Mouse (Mus musculus) right cerebral cortex, adult 18-20 months (tissue): ENCODE data around the gene Cd300a.

Source experiments
- DNase-seq: peaks from one replicate; pipeline ENCODE4 v3.0.0; 2022; ENCODE audit warnings: mixed read lengths

Gene Cd300a

DNA sequence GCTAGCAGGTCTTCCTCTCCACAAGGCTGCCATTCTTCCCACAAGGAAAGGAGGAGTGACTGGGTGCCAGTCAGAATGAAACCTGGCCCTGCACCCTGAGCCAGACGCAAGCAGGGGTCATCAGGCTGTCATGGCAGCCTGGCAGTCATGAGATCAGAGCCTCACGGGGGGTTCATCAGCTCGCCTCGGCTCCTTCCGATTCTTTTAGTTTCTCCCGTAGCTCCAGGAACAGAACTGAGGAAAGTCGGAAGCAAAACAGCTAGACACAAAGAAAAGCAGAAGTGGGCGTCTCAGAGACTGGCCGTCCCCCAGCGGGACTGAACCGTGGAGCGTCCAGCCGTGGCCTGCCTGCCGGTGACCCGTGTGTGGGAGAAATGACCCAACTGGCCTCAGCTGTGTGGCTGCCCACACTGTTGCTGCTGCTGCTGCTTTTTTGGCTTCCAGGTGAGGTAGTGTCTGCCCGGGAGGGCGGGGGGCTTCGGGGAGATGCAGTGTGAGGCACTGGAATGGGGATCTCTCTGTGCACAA lies at the start of gene Cd300a:
Gene Cd300a (plus strand): TSS at position 51 of the 528 bp plus-strand sequence.
- DNase-seq = no peak

DNA sequence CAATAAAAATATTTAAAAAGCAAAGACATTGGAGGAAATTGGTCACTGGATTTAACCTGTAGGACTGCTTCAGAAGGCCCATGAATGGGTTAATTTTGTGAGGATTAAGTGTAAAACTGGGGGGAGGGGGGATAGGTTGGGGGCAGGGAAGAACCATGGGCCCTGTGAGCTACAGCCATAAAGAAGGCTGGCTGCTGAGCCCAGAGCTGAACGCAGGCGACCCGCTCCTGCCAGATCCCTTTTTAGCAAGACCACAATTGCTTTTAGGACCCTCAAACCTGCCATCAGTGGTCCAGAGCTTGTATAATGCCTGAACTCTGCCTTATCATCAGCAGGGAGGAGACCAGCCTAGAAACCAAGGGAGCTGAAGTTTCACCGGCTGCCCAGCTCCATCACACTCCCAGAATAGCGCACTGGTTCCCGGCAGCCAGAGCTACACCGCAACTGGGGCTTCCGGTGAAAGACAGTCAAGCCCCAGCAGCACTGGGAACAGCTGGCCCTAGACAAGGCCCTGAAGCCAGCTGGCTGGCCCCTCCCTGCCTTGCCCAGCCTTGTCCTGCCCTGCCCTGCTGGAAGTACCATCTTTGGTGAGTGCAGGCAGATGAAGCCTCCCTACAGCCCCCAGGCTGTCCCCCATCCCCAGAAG lies 45.9 kb upstream of the Cd300a start:
- DNase-seq = no peak

DNA sequence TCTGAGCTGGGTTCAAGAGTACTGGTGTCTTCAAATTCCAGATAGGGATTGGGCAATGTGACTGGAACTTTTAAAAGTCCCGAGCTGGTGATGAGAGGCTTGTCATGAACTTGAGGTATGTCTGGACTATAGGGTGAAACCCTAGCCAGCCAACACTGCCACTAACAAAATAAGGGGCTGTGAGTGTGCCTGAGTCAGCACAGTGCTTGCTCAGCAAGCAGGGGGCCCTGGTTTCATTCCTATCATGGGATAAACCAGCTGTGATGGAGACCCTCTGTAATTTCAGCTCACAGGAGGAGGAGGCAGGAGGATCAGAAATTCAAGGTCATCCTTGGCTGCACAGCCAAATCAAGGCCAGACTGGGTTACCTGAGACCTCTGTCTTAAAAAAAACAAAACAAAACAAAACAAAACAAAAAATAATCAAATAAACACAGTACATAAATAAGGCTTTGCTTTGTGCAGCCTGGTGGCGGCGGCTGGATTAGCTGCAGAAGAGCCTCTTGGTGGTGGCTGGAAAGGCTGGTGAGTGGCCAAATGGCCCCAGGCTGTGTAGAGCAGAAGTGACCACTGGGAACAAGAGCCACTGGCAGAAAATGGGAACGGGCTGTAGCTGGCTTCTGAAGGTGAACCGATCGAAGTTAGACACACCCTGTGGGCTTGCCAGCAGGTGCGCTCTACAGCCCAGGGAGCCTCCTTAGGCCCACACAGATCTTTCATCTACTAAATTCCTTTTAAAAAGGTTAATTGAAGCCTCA lies 45.2 kb upstream of the Cd300a start:
- no peak for DNase-seq

GRCm38 (mm10) chr11:114846336-114846735 lies 43.5 kb upstream of the Cd300a start:
- no peak for DNase-seq

GRCm38 (mm10) chr11:114847008-114847407 lies 42.8 kb upstream of the Cd300a start:
- no peak for DNase-seq

DNA sequence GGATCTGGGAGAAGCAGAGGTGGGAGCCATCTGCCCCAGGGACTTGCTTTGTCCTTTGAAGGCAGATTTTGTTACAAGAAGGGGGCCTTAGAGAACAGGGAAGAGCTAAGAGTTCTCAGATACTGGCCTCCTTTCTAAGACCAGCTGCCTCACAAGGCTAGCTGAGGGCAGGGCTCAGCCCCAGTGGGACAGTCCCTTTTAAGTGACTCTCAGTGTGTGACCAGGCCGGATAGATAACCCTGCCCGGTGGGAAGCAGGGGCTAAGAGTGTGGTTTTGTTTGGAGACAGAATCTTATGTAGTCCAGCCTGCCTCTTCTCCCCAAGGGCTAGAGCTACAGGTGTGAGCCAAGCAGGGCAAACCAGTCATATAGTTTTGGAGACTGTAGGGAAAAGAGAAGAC lies 40.3 kb upstream of the Cd300a start:
- no peak for DNase-seq

- no peak for DNase-seq
Observed at GRCm38 (mm10) chr11:114850066-114850451, 39.8 kb upstream of the Cd300a start.

- DNase-seq = no peak
Observed at GRCm38 (mm10) chr11:114850452-114851268, 39.2 kb upstream of the Cd300a start, which contains the start of gene Gprc5c. Gene Gprc5c, plus strand, starts transcription at chr11:114851152.

DNA sequence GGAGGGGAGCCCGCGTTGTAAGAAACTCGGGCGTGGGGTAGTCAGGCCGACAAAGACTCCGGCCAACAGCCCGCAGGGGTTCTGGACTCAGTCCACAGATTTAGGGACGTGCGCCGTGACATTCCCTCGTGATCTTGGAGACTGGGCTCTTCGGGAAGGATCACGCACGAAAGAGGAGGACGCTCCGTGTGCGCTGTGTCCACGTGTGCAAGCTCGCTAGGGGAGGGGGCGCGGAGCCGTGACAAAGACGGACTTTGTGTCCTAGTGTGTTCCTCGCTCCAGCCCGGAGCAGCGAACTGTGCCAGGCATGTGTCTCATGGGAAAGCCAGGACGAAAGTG lies 38.6 kb upstream of the Cd300a start:
- no peak for DNase-seq

GRCm38 (mm10) chr11:114851608-114852310 lies 38.1 kb upstream of the Cd300a start:
- DNase-seq = peak; percentile 43

- no peak for DNase-seq
Observed at GRCm38 (mm10) chr11:114852311-114853173, 37.3 kb upstream of the Cd300a start.

DNA sequence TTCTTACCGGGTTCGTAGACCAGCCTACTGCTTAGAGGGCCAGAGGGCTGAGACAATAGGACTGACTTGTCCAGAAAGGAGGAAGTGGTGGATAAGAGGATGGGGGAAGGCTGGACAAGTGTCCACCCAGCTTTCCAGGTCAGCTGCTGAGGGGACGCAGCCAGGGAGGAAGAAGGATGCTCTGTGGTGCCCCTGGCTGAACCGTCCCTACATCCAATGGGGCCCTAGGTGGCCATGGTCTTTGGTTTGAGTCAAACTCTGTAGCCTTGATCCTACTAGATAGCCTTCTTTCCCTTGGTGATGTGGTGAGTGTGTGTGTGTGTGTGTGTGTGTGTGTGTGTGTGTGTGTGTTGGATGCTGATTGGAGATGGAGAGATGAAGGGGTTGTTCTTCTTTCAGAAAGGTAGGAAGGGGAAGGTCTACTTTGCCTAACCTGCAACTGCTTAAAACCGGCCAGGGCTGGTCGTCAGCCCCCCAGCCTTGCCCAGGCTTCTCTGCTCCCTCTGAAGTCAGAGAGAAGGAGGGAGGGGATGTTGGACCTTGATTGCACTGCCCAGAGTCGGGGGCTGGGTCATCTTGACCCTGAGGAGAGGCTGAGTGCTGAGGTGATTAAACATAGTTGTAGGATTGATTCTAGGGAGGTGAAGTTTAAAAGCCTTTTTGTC lies 36.5 kb upstream of the Cd300a start:
- DNase-seq = no peak

DNA sequence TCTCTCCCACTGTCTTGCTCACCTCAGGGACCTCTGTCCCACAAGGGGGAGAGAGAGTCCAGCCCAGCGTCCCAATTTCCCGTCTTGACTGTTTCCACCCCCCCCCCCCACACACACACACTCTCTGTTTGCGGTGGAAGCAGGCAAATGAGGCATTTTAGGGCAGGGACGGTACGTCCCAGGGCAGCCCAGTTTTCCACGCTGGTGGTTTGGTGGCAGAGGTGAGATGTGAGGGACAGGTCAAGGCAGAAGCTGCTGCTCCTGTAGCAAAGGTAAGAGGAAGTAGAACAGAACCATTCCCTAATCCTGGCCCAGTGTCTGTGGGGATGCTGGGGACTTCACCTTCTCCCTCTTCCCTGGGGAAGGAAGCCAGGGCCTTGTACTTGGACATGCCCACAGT lies 35.3 kb upstream of the Cd300a start:
- DNase-seq = no peak

GRCm38 (mm10) chr11:114856125-114856524 lies 33.7 kb upstream of the Cd300a start:
- no peak for DNase-seq

DNA sequence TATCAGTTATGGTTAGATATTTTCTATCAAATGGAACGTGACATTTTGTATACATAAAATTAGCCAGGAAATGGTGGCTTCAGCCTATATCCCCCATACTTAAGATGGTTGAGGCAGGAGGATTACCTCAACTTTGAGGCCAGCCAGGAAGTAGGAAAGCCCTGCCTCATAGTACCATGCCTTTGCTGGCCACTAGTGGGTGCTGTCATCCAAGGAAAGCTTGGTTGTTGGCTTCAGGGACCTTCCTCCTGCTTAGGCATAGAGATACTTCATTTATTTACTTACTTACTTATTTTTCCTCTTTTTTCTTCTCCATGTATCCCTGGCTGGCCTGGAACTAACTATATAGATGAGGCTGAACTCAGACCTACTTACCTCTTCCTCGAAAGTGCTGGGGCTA lies 31.2 kb upstream of the Cd300a start:
- DNase-seq = no peak

GRCm38 (mm10) chr11:114861057-114861456 lies 28.8 kb upstream of the Cd300a start:
- no peak for DNase-seq

DNA sequence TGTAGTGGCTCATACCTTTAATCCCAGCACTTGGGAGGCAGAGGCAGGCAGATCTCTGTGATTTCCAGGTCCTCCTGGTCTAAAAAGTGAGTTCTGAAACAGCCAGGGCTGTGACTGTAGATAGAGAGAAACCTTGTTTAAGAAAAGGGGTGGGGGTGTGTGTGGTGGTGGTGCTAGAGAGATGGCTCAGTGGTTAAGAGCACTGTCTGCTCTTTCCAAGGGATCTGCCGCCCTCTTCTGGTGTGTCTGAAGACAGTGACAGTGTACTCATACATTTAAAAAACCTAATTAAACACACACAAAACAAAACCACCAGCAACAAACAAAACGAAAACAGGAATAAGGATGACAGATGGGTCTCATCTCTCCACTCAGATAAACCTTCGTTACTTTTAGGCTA lies 27.2 kb upstream of the Cd300a start:
- DNase-seq = no peak

DNA sequence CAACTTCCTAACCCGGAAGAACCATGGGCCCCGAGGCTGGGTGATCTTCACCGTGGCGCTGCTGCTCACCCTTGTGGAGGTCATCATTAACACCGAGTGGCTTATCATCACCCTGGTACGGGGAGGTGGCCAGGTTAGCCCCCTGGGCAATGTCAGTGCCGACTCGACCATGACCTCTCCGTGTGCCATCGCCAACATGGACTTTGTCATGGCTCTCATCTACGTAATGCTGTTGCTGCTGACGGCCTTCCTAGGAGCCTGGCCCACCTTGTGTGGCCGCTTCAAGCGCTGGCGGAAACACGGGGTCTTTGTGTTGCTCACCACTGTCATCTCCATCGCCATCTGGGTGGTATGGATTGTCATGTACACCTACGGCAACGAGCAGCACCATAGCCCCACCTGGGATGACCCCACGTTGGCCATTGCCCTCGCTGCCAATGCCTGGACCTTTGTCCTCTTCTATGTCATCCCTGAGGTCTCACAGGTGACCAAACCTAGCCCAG lies 25.9 kb upstream of the Cd300a start:
- DNase-seq = no peak

GRCm38 (mm10) chr11:114865999-114866398 lies 23.8 kb upstream of the Cd300a start:
- DNase-seq = no peak

DNA sequence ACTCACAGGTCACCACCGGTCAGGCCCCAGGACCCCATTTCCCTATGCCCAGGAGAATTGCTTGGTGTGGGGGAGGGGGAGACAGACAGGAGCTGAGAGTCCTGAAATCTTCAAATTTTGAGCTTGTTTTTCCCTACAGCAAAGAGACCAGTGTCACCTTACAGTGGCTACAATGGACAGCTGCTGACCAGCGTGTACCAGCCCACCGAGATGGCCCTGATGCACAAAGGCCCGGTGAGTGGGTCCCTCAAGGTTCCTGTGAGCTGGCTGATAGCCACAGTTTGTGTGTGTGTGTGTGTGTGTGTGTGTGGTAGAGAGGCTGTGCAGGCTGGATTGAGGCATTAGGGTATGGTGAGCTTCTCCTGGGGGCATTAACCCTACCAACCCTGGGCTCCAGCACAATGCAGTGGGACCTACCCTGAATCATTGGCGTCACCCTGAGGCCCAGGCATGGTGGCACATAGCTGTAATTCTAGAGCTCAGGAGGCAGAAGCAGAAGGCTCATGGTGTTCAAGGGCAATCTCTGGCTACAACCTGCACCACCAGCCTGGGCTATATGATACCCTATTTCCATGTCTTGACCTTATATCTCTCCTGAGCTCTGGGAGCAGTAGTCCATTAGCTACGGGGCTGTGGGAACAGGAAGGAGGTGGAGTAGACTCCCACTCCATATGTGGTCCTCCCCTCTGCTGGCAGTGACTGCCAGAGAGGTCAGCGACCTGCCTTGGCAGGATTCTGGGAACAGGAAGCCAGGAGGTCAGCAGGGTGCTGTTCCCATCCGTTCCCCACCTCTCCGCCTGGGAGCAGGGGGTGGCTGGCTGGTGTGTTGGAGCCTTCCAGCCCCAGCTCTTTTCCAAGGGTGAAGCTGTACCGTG lies 23.1 kb upstream of the Cd300a start:
- no peak for DNase-seq
